Mouse (Mus musculus): Measurements from ENCODE around the gene 1700029F12Rik. TPM values are rescaled to one million over a fixed set of nuclear protein-coding genes. Genes with fewer than 3 reads are reported as not detected.

1700029F12Rik gene
- not detected in 2 replicates for polyA plus RNA-seq (2012; ENCODE audit: insufficient read depth, insufficient read length, low replicate concordance, missing spikeins)

- Histone ChIP-seq H3K4me3 (ENCODE audit: insufficient read depth, low read depth, low read length) (no peak within 1 kb of the TSS), H3K4me1 (ENCODE audit: control insufficient read depth, insufficient read depth, low read length) (no peaks in the 10 kb centered on the region), H3K27ac (ENCODE audit: insufficient read depth, low read depth, low read length) (no peak within 1 kb of the TSS)
- TF ChIP-seq POLR2A (IDR thresholded peaks at IDR 0.05; ENCODE audit: insufficient read depth, low read depth, low read length) (no peak), CTCF (IDR thresholded peaks at IDR 0.05; ENCODE audit: insufficient read depth, low read depth, low read length) (no peak)
- WGBS, result 57% methylated on average over 2 of the region's 2 CpGs
These were observed at the start of gene 1700029F12Rik for GRCm38 (mm10) chr13:97034262-97034661. 1700029F12Rik (minus strand) TSS chr13:97034362.

- Histone ChIP-seq H3K27ac (ENCODE audit: insufficient read depth, low read depth, low read length) (no peak overlapping the region), H3K4me1 (ENCODE audit: control insufficient read depth, insufficient read depth, low read length) (no peaks in the 10 kb centered on the region), H3K4me3 (ENCODE audit: insufficient read depth, low read depth, low read length) (no peak overlapping the region)
- 93% methylated on average over 7 of the region's 7 CpGs for WGBS
- TF ChIP-seq POLR2A (IDR thresholded peaks at IDR 0.05; ENCODE audit: insufficient read depth, low read depth, low read length), result no peak
These were observed 48.3 kb upstream of the 1700029F12Rik start for GRCm38 (mm10) chr13:97082432-97082831.

- no peak overlapping the region for H3K4me3 ChIP-seq (ENCODE audit: insufficient read depth, low read depth, low read length)
- no peak overlapping the region for H3K27ac ChIP-seq (ENCODE audit: insufficient read depth, low read depth, low read length)
- TF ChIP-seq POLR2A (IDR thresholded peaks at IDR 0.05; ENCODE audit: insufficient read depth, low read depth, low read length), result no peak
- TF ChIP-seq CTCF (IDR thresholded peaks at IDR 0.05; ENCODE audit: insufficient read depth, low read depth, low read length), result no peak
- no peaks in the 10 kb centered on the region for H3K4me1 ChIP-seq (ENCODE audit: control insufficient read depth, insufficient read depth, low read length)
- 94% methylated on average over 3 of the region's 3 CpGs for WGBS
These were observed 46.5 kb upstream of the 1700029F12Rik start for GRCm38 (mm10) chr13:97080615-97081014.

GRCm38 (mm10) chr13:97080201-97080600 is 46.0 kb upstream of the 1700029F12Rik start:
- Histone ChIP-seq H3K27ac (ENCODE audit: insufficient read depth, low read depth, low read length) (no peak overlapping the region), H3K4me3 (ENCODE audit: insufficient read depth, low read depth, low read length) (no peak overlapping the region), H3K4me1 (ENCODE audit: control insufficient read depth, insufficient read depth, low read length) (no peaks in the 10 kb centered on the region)
- WGBS, result 79% methylated on average over 2 of the region's 2 CpGs
- TF ChIP-seq POLR2A (IDR thresholded peaks at IDR 0.05; ENCODE audit: insufficient read depth, low read depth, low read length) (no peak), CTCF (IDR thresholded peaks at IDR 0.05; ENCODE audit: insufficient read depth, low read depth, low read length) (no peak)

- WGBS, result 96% methylated on average over 2 of the region's 2 CpGs
- H3K4me3 ChIP-seq (ENCODE audit: insufficient read depth, low read depth, low read length), result no peak overlapping the region
These were observed 43.4 kb upstream of the 1700029F12Rik start for GRCm38 (mm10) chr13:97077556-97077955.

GRCm38 (mm10) chr13:97073497-97073896 is 39.3 kb upstream of the 1700029F12Rik start:
- WGBS, result 55% methylated on average over 1 of the region's 1 CpGs
- Histone ChIP-seq H3K4me3 (ENCODE audit: insufficient read depth, low read depth, low read length) (no peak overlapping the region), H3K4me1 (ENCODE audit: control insufficient read depth, insufficient read depth, low read length) (no peaks in the 10 kb centered on the region), H3K27ac (ENCODE audit: insufficient read depth, low read depth, low read length) (no peak overlapping the region)
- TF ChIP-seq CTCF (IDR thresholded peaks at IDR 0.05; ENCODE audit: insufficient read depth, low read depth, low read length), result no peak

More at GRCm38 (mm10) chr13:97077556-97077955, 43.4 kb upstream of the 1700029F12Rik start:
- Histone ChIP-seq H3K4me1 (ENCODE audit: control insufficient read depth, insufficient read depth, low read length) (no peaks in the 10 kb centered on the region), H3K27ac (ENCODE audit: insufficient read depth, low read depth, low read length) (no peak overlapping the region)
- TF ChIP-seq CTCF (IDR thresholded peaks at IDR 0.05; ENCODE audit: insufficient read depth, low read depth, low read length), result no peak
- no peak for TF ChIP-seq POLR2A (IDR thresholded peaks at IDR 0.05; ENCODE audit: insufficient read depth, low read depth, low read length)

GRCm38 (mm10) chr13:97071626-97072241 is 37.6 kb upstream of the 1700029F12Rik start:
- H3K4me3 ChIP-seq (ENCODE audit: insufficient read depth, low read depth, low read length), result peak overlapping the region; percentile 100
- WGBS, result 2% methylated on average over 71 of the region's 76 CpGs
- H3K27ac ChIP-seq (ENCODE audit: insufficient read depth, low read depth, low read length), result peak overlapping the region; percentile 49; the same call in 1 of the 2 replicates
- H3K4me1 ChIP-seq (ENCODE audit: control insufficient read depth, insufficient read depth, low read length), result no peaks in the 10 kb centered on the region
- TF ChIP-seq POLR2A (IDR thresholded peaks at IDR 0.05; ENCODE audit: insufficient read depth, low read depth, low read length), result no peak

- WGBS, result 16% methylated on average over 84 of the region's 85 CpGs
- H3K27ac ChIP-seq (ENCODE audit: insufficient read depth, low read depth, low read length), result peak overlapping the region; percentile 85
- no peaks in the 10 kb centered on the region for H3K4me1 ChIP-seq (ENCODE audit: control insufficient read depth, insufficient read depth, low read length)
- TF ChIP-seq POLR2A (IDR thresholded peaks at IDR 0.05; ENCODE audit: insufficient read depth, low read depth, low read length) (no peak), CTCF (IDR thresholded peaks at IDR 0.05; ENCODE audit: insufficient read depth, low read depth, low read length) (no peak)
- H3K4me3 ChIP-seq (ENCODE audit: insufficient read depth, low read depth, low read length), result peak overlapping the region; percentile 100
These were observed 36.9 kb upstream of the 1700029F12Rik start for GRCm38 (mm10) chr13:97070931-97071625.

- WGBS, result 79% methylated on average over 8 of the region's 8 CpGs
These were observed 34.0 kb upstream of the 1700029F12Rik start for GRCm38 (mm10) chr13:97068151-97068550.

More at GRCm38 (mm10) chr13:97068151-97068550, 34.0 kb upstream of the 1700029F12Rik start:
- Histone ChIP-seq H3K27ac (ENCODE audit: insufficient read depth, low read depth, low read length) (no peak overlapping the region), H3K4me3 (ENCODE audit: insufficient read depth, low read depth, low read length) (no peak overlapping the region), H3K4me1 (ENCODE audit: control insufficient read depth, insufficient read depth, low read length) (peaks cover 3% of the 10 kb centered on the region; the same call in 1 of the 2 replicates)
- TF ChIP-seq CTCF (IDR thresholded peaks at IDR 0.05; ENCODE audit: insufficient read depth, low read depth, low read length), result no peak
- TF ChIP-seq POLR2A (IDR thresholded peaks at IDR 0.05; ENCODE audit: insufficient read depth, low read depth, low read length), result no peak

Data from olfactory bulb, adult 2 months (tissue).